9 mouse cellular contexts compared by ENCODE assay signal in the genomic region with DNA sequence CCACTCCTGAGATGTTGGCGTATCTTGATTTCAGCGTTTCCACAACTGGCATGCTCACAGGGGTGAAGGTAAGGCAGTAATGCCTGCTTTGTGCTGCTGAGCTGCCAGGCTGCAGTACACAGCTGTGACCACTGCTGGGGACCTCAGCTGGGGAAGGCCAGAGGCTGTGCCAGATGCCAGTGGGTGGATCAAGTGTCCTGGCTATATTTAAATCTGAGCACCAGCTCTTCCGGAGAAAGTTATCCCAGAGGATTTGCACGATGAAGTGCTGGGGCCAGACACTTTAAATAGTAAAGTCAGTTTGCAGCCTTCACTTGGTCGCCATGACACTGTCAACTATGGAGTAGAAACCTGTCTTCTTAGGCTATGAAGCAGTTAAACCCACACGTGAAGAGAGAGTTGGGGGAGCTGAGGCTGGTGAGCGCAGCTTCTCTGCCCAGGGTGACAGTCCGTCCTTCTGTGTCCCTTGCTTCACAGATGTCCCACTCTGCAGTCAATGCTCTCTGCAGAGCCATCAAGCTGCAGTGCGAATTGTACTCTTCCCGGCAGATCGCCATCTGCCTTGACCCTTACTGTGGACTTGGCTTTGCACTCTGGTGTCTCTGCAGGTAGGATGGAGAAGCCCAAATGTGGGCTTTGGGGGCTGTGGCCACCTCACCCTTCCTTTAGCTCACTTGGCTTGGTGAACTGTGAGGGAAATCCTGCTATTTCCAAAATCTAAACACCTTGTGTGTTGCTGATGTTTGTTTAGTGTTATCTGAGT. TPM values are rescaled to one million over a fixed set of nuclear protein-coding genes. Genes with fewer than 3 reads are reported as not detected.
DNase-seq lines count a peak whose midpoint lies in the region; ATAC-seq lines count a peak whose summit lies in the region.
"Had no signal": no experiment of that assay in that cellular context is flagged by ENCODE, and none has a peak within 500 bp of the region (broad histone marks: within the 10 kb centered on the region; RNA-seq: fewer than 3 reads in every experiment).

No protein-coding gene starts in this region.

- 92% methylated on average over 11 of the region's 11 CpGs for WGBS in forebrain, embryonic 13.5 days

- no peak for ATAC-seq in forebrain, embryonic 13.5 days

- no peak overlapping the region for H3K9ac ChIP-seq in forebrain, embryonic 13.5 days

- H3K27me3 ChIP-seq in forebrain, embryonic 13.5 days, result no peaks in the 10 kb centered on the region

- H3K4me1 ChIP-seq in forebrain, embryonic 13.5 days, result no peaks in the 10 kb centered on the region

- H3K36me3 ChIP-seq in forebrain, embryonic 13.5 days (ENCODE audit: poor library complexity, severe bottlenecking), result peaks cover 93% of the 10 kb centered on the region

- intact Hi-C loops in left cerebral cortex, postnatal 4 days (cut with DNase I), result no loop called here
- intact Hi-C loops in heart, postnatal 25 days (cut with DNase I), result no loop called here

- no peak overlapping the region for H3K4me3 ChIP-seq in forebrain, embryonic 13.5 days

- H3K4me2 ChIP-seq in forebrain, embryonic 13.5 days, result no peak overlapping the region

- DNase-seq in left cerebral cortex, postnatal 4 days, result peak; percentile 51
- no peak for DNase-seq in left cerebral cortex, adult 11 months (ENCODE audit: low spot score)
- DNase-seq in cerebellum, adult 8-10 months, result peak; percentile 79
- peak; percentile 73 for DNase-seq in gastrocnemius, postnatal 25 days
- DNase-seq in heart, postnatal 25 days (ENCODE audit: low spot score), result peak; percentile 23
- no peak for DNase-seq in layer of hippocampus, postnatal 36 days
- DNase-seq in testis, postnatal 10 days (ENCODE audit: low spot score), result no peak
- DNase-seq: thymus, postnatal 25 days had no signal

- no peak overlapping the region for H3K27ac ChIP-seq in forebrain, embryonic 13.5 days

- H3K9me3 ChIP-seq in forebrain, embryonic 13.5 days (replicated peaks), result no peaks in the 10 kb centered on the region

RNA-seq across cellular contexts. Expression of a gene that starts 28.5 kb away (rescaled TPM):
- 10 to 100 TPM; 17.1 to 23.4 TPM for total RNA-seq in left cerebral cortex, postnatal 4 days (2021)
- 10 to 100 TPM; 33.3 to 40.1 TPM for total RNA-seq in gastrocnemius, postnatal 25 days (2021)
- 10 to 100 TPM; 46.0 to 51.8 TPM for total RNA-seq in heart, postnatal 25 days (2021)
- polyA plus RNA-seq in forebrain, embryonic 13.5 days (2015; fragmentation: Nextera tagmentation; extraction: Ambion mirVana), result 25.8 and 27.8 TPM in 2 replicates
- 10 to 100 TPM; 17.4 to 22.9 TPM for total RNA-seq in layer of hippocampus, postnatal 36 days (2021)

Comparison
In these comparisons a context has a peak if more than half of its experiments do, and no peak if none do; other contexts are left out.
1. DNase-seq: peak in left cerebral cortex, postnatal 4 days (single experiment), cerebellum, adult 8-10 months (single experiment), gastrocnemius, postnatal 25 days (single experiment) and heart, postnatal 25 days (single experiment); none in left cerebral cortex, adult 11 months (single experiment), layer of hippocampus, postnatal 36 days (0 of 2) and testis, postnatal 10 days (single experiment).